Mouse (Mus musculus): ENCODE data around the gene Hist1h2be.

GRCm38 (mm10) chr13:23597957-23598356, 23.0 kb downstream of the Hist1h2be start:
- peak; percentile 92 for TF ChIP-seq CTCF (IDR thresholded peaks at IDR 0.05; ENCODE audit: low read depth)
- no peak; the same call in 1 of the 2 replicates for TF ChIP-seq EP300 (IDR thresholded peaks at IDR 0.05; ENCODE audit: low read depth)

Data from liver, postnatal 0 days (tissue).